Mouse (Mus musculus) activated CD4-positive, CD25-positive, alpha-beta regulatory T cell (primary cell): ENCODE measurements around the gene Zfp322a. TPM values are rescaled to one million over a fixed set of nuclear protein-coding genes. Genes with fewer than 3 reads are reported as not detected.

Experiments used
- polyA plus RNA-seq, 2 experiments: library from polyadenylated mRNA; unstranded; fragments of 100-300 nt; shearing (Covaris generic); gene quantifications; one replicate each; pipeline ENCODE4 v1.2.1; 2017

Zfp322a gene
- 10 to 100 TPM; 22.2 to 25.5 TPM for polyA plus RNA-seq

GRCm38 (mm10) chr13:23368583-23369420 is at the start of gene Zfp322a:
TSS of gene Zfp322a (minus strand) at chr13:23369208.

Other genes starting within 250 kb of the Zfp322a start
- under 1 TPM in 1 of 2 experiments, not detected in 1; 0.05 TPM for gene Vmn1r218, start 236.1 kb downstream of the Zfp322a start, polyA plus RNA-seq
- not detected for gene Vmn1r219, start 209.9 kb downstream of the Zfp322a start, polyA plus RNA-seq
- gene Vmn1r220, start 181.2 kb downstream of the Zfp322a start, polyA plus RNA-seq = under 1 TPM in 1 of 2 experiments, not detected in 1; 0.23 TPM
- gene Vmn1r221, start 155.1 kb downstream of the Zfp322a start, polyA plus RNA-seq = under 1 TPM in 1 of 2 experiments, not detected in 1; 0.21 TPM
- not detected for gene Vmn1r222, start 133.3 kb downstream of the Zfp322a start, polyA plus RNA-seq
- not detected for gene Vmn1r223, start 122.1 kb downstream of the Zfp322a start, polyA plus RNA-seq
- 10 to 100 TPM; 10.1 to 11.6 TPM for gene Abt1, start 54.7 kb upstream of the Zfp322a start, polyA plus RNA-seq
- gene Btn1a1, start 96.7 kb upstream of the Zfp322a start, polyA plus RNA-seq = not detected
- under 1 TPM in 1 of 2 experiments, not detected in 1; 0.12 TPM for gene Btn2a2, start 119.6 kb upstream of the Zfp322a start, polyA plus RNA-seq
- 1 to 10 TPM; 1.3 to 4.8 TPM for gene Hist1h4h, start 161.8 kb upstream of the Zfp322a start, polyA plus RNA-seq
- not detected for gene Hist1h2af, start 164.7 kb upstream of the Zfp322a start, polyA plus RNA-seq
- gene Hist1h3g, start 166.2 kb upstream of the Zfp322a start, polyA plus RNA-seq = not detected
- gene Hist1h2bh, start 174.2 kb upstream of the Zfp322a start, polyA plus RNA-seq = under 1 TPM; 0.27 to 0.59 TPM
- gene Hist1h3f, start 174.8 kb upstream of the Zfp322a start, polyA plus RNA-seq = under 1 TPM; 0.41 to 0.84 TPM
- 1 to 10 TPM in 1 of 2 experiments, not detected in 1; 2.0 TPM for gene Hist1h4f, start 182.4 kb upstream of the Zfp322a start, polyA plus RNA-seq
- gene Hist1h1d, start 184.1 kb upstream of the Zfp322a start, polyA plus RNA-seq = under 1 TPM; 0.64 to 0.98 TPM
- gene Hist1h3e, start 193.2 kb upstream of the Zfp322a start, polyA plus RNA-seq = 1 to 10 TPM; 1.4 to 5.5 TPM
- gene Hist1h2ae, start 202.0 kb upstream of the Zfp322a start, polyA plus RNA-seq = 10 to 100 TPM in 1 of 2 experiments, 1 to 10 TPM in 1; 7.7 to 16.3 TPM
- gene Hist1h2bg, start 202.2 kb upstream of the Zfp322a start, polyA plus RNA-seq = 1 to 10 TPM; 2.7 to 5.0 TPM
- gene Hist1h2bf, start 205.0 kb upstream of the Zfp322a start, polyA plus RNA-seq = not detected
- gene Hist1h2ad, start 205.2 kb upstream of the Zfp322a start, polyA plus RNA-seq = under 1 TPM in 1 of 2 experiments, not detected in 1; 0.38 TPM
- under 1 TPM in 1 of 2 experiments, not detected in 1; 0.44 TPM for gene Hist1h3d, start 206.6 kb upstream of the Zfp322a start, polyA plus RNA-seq
- 10 to 100 TPM; 23.0 to 41.6 TPM for gene Hist1h4d, start 212.4 kb upstream of the Zfp322a start, polyA plus RNA-seq